Mouse (Mus musculus) liver, embryonic 11.5 days (tissue): Measurements from ENCODE around the gene Sept4. TPM values are rescaled to one million over a fixed set of nuclear protein-coding genes. Genes with fewer than 3 reads are reported as not detected.

Source experiments
- ATAC-seq: fragments of 200-750 bp; cut with Nextera tagmentation; replicated peaks from 2 replicates; pipeline ENCODE4 v1.8.0; 2017; ENCODE audit warnings: moderate number of reproducible peaks, mild to moderate bottlenecking, moderate TSS enrichment, moderate library complexity; ENCODE audit not compliant: low FRiP score
- DNase-seq: peaks from one replicate; pipeline ENCODE4 v3.0.0-alpha.2; 2017; ENCODE audit warnings: low spot score
- H3K27ac ChIP-seq: fragments of 300-500 bp; sonication (generic); 2 replicates; pipeline ENCODE4 v1.5.1; 2014; ENCODE audit warnings: mild to moderate bottlenecking, low read depth, low read length, control low read depth
- H3K27me3 ChIP-seq: fragments of 300-500 bp; sonication (generic); replicated peaks from 2 replicates; pipeline ENCODE4 v1.6.1; 2014; ENCODE audit warnings: low read length, mixed read lengths; ENCODE audit not compliant: control insufficient read depth, insufficient read depth
- H3K36me3 ChIP-seq: fragments of 300-500 bp; sonication (generic); 2 replicates; pipeline ENCODE4 v1.6.1; 2014; ENCODE audit warnings: mild to moderate bottlenecking, low read length, moderate library complexity, mixed read lengths; ENCODE audit not compliant: control insufficient read depth, insufficient read depth
- H3K4me1 ChIP-seq: fragments of 300-500 bp; sonication (generic); replicated peaks from 2 replicates; pipeline ENCODE4 v1.6.1; 2014; ENCODE audit warnings: low read length, mixed read lengths; ENCODE audit not compliant: control insufficient read depth, insufficient read depth
- H3K4me2 ChIP-seq: fragments of 300-500 bp; sonication (generic); 2 replicates; pipeline ENCODE4 v1.6.1; 2014; ENCODE audit warnings: mild to moderate bottlenecking, control low read depth, moderate library complexity
- H3K4me3 ChIP-seq: fragments of 300-500 bp; sonication (generic); 2 replicates; pipeline ENCODE4 v1.5.1; 2014; ENCODE audit warnings: low read depth, low read length, control low read depth
- H3K9ac ChIP-seq: fragments of 300-500 bp; sonication (generic); 2 replicates; pipeline ENCODE4 v1.6.1; 2014; ENCODE audit warnings: low read depth, low read length, control low read depth
- H3K9me3 ChIP-seq: fragments of 300-500 bp; sonication (generic); 2 replicates; pipeline ENCODE4 v1.6.1; 2016; ENCODE audit warnings: low read length, inconsistent platforms, mixed read lengths; ENCODE audit not compliant: control insufficient read depth
- WGBS: fragments of 180-500 bp; shearing (Covaris S2); extraction: QIAGEN DNeasy Blood & Tissue Kit; methylation state at CpG from one replicate; pipeline ENCODE4 v1.1.7; 2014; 5-methylcytosine and 5-hydroxymethylcytosine counted together
- polyA plus RNA-seq: library from polyadenylated mRNA; unstranded; fragments of >200 nt; fragmentation: Nextera tagmentation; extraction: Ambion mirVana; gene quantifications from 2 replicates; pipeline ENCODE4 v1.2.1, GENCODE M21; 2014

The Sept4 gene
- polyA plus RNA-seq, 1 experiment from 2014 or later = 12.8 TPM

- Histone ChIP-seq H3K36me3 (peaks cover 2% of the 10 kb centered on the region; the same call in 1 of the 2 replicates), H3K27ac (no peak overlapping the region), H3K9me3 (no peaks in the 10 kb centered on the region), H3K9ac (no peak overlapping the region), H3K4me2 (no peak overlapping the region), H3K4me1 (no peaks in the 10 kb centered on the region), H3K27me3 (no peaks in the 10 kb centered on the region), H3K4me3 (no peak overlapping the region)
- WGBS = 75% methylated on average over 4 of the region's 4 CpGs
- DNase-seq = no peak
- ATAC-seq = no peak
Measured at GRCm38 (mm10) chr11:87623160-87623559, 54.5 kb downstream of the Sept4 start.

DNA sequence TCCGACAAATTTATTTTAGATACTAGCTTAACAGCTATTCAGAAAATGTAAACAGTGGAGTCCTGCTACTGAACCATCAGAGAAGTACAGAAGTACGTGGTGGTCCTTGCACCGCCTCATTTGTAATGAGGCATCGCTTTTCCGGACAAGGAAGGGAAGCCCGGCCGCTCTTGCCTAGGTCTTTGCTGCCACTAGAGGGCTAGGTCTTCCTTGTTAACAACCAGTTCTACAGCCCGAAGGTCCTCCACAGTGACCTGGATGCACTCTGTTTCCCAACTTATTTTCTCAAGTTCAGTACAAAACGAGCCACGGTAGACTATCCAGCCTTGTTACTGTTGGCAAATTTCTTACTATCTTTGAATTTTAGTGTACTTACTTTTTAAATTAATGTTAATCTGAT, 61.2 kb downstream of the Sept4 start:
- no peak for DNase-seq
- no peaks in the 10 kb centered on the region for H3K27me3 ChIP-seq
- ATAC-seq = peak; percentile 49; the same call in 1 of the 2 replicates
- 27% methylated on average over 10 of the region's 10 CpGs for WGBS
- H3K4me3 ChIP-seq = no peak overlapping the region
- no peaks in the 10 kb centered on the region for H3K36me3 ChIP-seq
- no peak overlapping the region for H3K9ac ChIP-seq
- H3K4me1 ChIP-seq = no peaks in the 10 kb centered on the region
- no peak overlapping the region for H3K27ac ChIP-seq
- H3K4me2 ChIP-seq = no peak overlapping the region; the same call in 1 of the 2 replicates
- H3K9me3 ChIP-seq = no peaks in the 10 kb centered on the region

- ATAC-seq = peak; percentile 59
- H3K36me3 ChIP-seq = no peaks in the 10 kb centered on the region
- peak overlapping the region; percentile 66; the same call in 1 of the 2 replicates for H3K27ac ChIP-seq
- H3K27me3 ChIP-seq = no peaks in the 10 kb centered on the region
- H3K9ac ChIP-seq = peak overlapping the region; percentile 80
- H3K4me3 ChIP-seq = peak overlapping the region; percentile 54
- DNase-seq = no peak
- H3K4me1 ChIP-seq = peaks cover 2% of the 10 kb centered on the region; the same call in 1 of the 2 replicates
- no peaks in the 10 kb centered on the region for H3K9me3 ChIP-seq
- peak overlapping the region; percentile 85 for H3K4me2 ChIP-seq
- 23% methylated on average over 2 of the region's 2 CpGs for WGBS
Measured at GRCm38 (mm10) chr11:87638793-87639192, 70.1 kb downstream of the Sept4 start.

DNA sequence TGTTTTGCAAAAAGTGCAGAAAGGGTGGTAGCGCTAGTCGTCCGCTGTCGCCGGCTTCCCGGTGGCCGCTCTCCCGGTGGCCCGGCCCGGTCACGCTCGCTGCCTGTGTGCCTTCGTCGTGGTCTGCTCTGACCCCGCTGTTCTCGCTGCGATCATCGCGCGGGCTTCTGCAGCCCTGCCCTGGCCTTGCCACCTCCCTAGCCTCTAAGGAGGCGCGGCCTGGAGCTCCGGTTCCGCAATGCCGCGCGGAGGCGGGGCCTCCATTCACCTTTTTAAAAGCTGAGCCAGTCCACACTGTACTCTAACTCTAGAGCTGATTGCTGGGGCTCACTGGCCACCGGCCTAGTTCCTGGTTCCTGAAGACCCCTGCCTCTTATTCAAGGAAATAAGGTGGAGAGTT, 70.5 kb downstream of the Sept4 start:
- no peaks in the 10 kb centered on the region for H3K27me3 ChIP-seq
- H3K27ac ChIP-seq = peak overlapping the region; percentile 66; the same call in 1 of the 2 replicates
- no peaks in the 10 kb centered on the region for H3K36me3 ChIP-seq
- ATAC-seq (peak; percentile 93), DNase-seq (peak; percentile 78)
- under 1% methylated on average over 29 of the region's 29 CpGs for WGBS
- peaks cover 2% of the 10 kb centered on the region; the same call in 1 of the 2 replicates for H3K4me1 ChIP-seq
- no peaks in the 10 kb centered on the region for H3K9me3 ChIP-seq
- peak overlapping the region; percentile 80 for H3K9ac ChIP-seq
- H3K4me2 ChIP-seq = peak overlapping the region; percentile 85
- H3K4me3 ChIP-seq = peak overlapping the region; percentile 54

Other genes starting within 250 kb of the Sept4 start
- gene Ppm1e, start 209.9 kb upstream of the Sept4 start, polyA plus RNA-seq = 1.9 and 2.6 TPM in 2 replicates
- gene Rad51c, start 163.9 kb upstream of the Sept4 start, polyA plus RNA-seq = 5.0 and 5.5 TPM in 2 replicates
- gene Tex14, start 163.8 kb upstream of the Sept4 start, polyA plus RNA-seq = 0.32 and 0.48 TPM in 2 replicates
- gene Gm11492, start 2.2 kb upstream of the Sept4 start, polyA plus RNA-seq = not detected in 2 replicates
- 31.5 and 34.8 TPM in 2 replicates for gene Mtmr4, start 23.3 kb downstream of the Sept4 start, polyA plus RNA-seq
- 0.08 and 0.10 TPM in 2 replicates for gene Hsf5, start 48.3 kb downstream of the Sept4 start, polyA plus RNA-seq
- 8.2 and 10.0 TPM in 2 replicates for gene Rnf43, start 93.8 kb downstream of the Sept4 start, polyA plus RNA-seq
- gene Supt4a, start 168.6 kb downstream of the Sept4 start, polyA plus RNA-seq = 233 and 240 TPM in 2 replicates
- gene Tspoap1, start 191.6 kb downstream of the Sept4 start, polyA plus RNA-seq = 7.7 and 9.3 TPM in 2 replicates
- 190 and 206 TPM in 2 replicates for gene Mpo, start 224.7 kb downstream of the Sept4 start, polyA plus RNA-seq